Mouse (Mus musculus) bone marrow macrophage, adult 2 months (primary cell): ENCODE measurements around the gene Mafb.

Source experiments
- CTCF ChIP-seq: IDR thresholded peaks from 2 replicates; pipeline ENCODE4 v1.5.1; 2012; ENCODE audit warnings: low read depth, mild to moderate bottlenecking, low read length, moderate library complexity
- POLR2A ChIP-seq: IDR thresholded peaks from 2 replicates; pipeline ENCODE4 v1.6.1; 2012; ENCODE audit warnings: mild to moderate bottlenecking, low read depth, low read length, borderline replicate concordance

GRCm38 (mm10) chr2:160414736-160415135 lies 47.9 kb upstream of the Mafb start:
- no peak for TF ChIP-seq CTCF
- TF ChIP-seq POLR2A, result no peak
